Comparison of ENCODE assay signal across 20 mouse cellular contexts in the genomic region with DNA sequence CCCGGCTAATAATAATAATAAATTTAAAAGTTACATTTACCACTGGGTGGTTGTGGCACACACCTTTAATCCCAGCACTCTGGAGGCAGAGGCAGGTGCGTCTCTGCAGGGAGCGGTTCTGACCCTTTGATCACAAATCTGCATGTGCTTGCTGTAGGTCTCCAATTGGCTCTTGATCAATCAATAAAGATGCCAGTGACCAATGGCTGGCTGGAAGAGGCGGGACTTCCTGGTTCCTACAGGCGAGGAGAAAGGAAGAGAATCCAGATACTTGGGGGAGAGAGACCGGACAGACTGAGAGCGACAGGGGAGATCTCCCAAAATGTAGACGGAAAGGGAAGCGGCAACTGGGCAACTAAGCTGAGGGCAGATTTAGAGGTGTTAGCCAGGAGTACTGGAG. TPM values are rescaled to one million over a fixed set of nuclear protein-coding genes. Genes with fewer than 3 reads are reported as not detected.
DNase-seq lines count a peak whose midpoint lies in the region; ATAC-seq lines count a peak whose summit lies in the region.
"Had no signal": no experiment of that assay in that cellular context is flagged by ENCODE, and none has a peak within 500 bp of the region (broad histone marks: within the 10 kb centered on the region; RNA-seq: fewer than 3 reads in every experiment).

No protein-coding gene starts in this region.

- peak; percentile 41 for DNase-seq in layer of hippocampus, adult 11-12 months (ENCODE audit: low spot score)
- DNase-seq in layer of hippocampus, postnatal 14 days (ENCODE audit: low spot score in 2 of 2) = no peak
- DNase-seq in thymus, postnatal 4 days = peak; percentile 29
- DNase-seq in thymus, adult 18-20 months = no peak
- peak; percentile 37 for DNase-seq in NIH3T3 (ENCODE audit: low read depth)
- DNase-seq in yolk sac, embryonic 10.5 days (ENCODE audit: low spot score) = peak; percentile 72
- no peak for DNase-seq in hindbrain, embryonic 11.5 days (ENCODE audit: low spot score)
- DNase-seq: adrenal gland, postnatal 10 days; cerebellum, adult 18-20 months; heart, postnatal 14 days had no signal

- no peak for ATAC-seq in hindbrain, embryonic 16.5 days
- no peak for ATAC-seq in hindbrain, embryonic 11.5 days (ENCODE audit: low FRiP score)
- ATAC-seq: forebrain, embryonic 15.5 days; midbrain, embryonic 13.5 days had no signal

- H3K27ac ChIP-seq in hindbrain, embryonic 16.5 days (ENCODE audit: low read depth, low read length) = no peak overlapping the region
- no peak overlapping the region for H3K27ac ChIP-seq in hindbrain, embryonic 11.5 days (ENCODE audit: low read depth, low read length)
- H3K27ac ChIP-seq: embryonic facial prominence, embryonic 12.5 days; forebrain, embryonic 15.5 days; heart, embryonic 10.5 days; hindbrain, embryonic 15.5 days; left cerebral cortex, adult 2 months; limb, embryonic 12.5 days; liver, embryonic 15.5 days; midbrain, embryonic 13.5 days had no signal

- no peak overlapping the region for H3K4me3 ChIP-seq in hindbrain, embryonic 16.5 days (ENCODE audit: low read length)
- no peak overlapping the region for H3K4me3 ChIP-seq in hindbrain, embryonic 11.5 days (ENCODE audit: low read depth, low read length)
- H3K4me3 ChIP-seq: embryonic facial prominence, embryonic 12.5 days; forebrain, embryonic 15.5 days; heart, embryonic 10.5 days; hindbrain, embryonic 15.5 days; left cerebral cortex, adult 2 months; limb, embryonic 12.5 days; liver, embryonic 15.5 days; midbrain, embryonic 13.5 days had no signal

- H3K36me3 ChIP-seq in hindbrain, embryonic 16.5 days (ENCODE audit: control insufficient read depth, insufficient read depth, low read length) = no peaks in the 10 kb centered on the region
- H3K36me3 ChIP-seq in hindbrain, embryonic 11.5 days (ENCODE audit: control insufficient read depth, insufficient read depth, low read length) = no peaks in the 10 kb centered on the region
- H3K36me3 ChIP-seq: embryonic facial prominence, embryonic 12.5 days; forebrain, embryonic 15.5 days; heart, embryonic 10.5 days; hindbrain, embryonic 15.5 days; limb, embryonic 12.5 days; liver, embryonic 15.5 days; midbrain, embryonic 13.5 days had no signal

- 90% methylated on average over 9 of the region's 9 CpGs for WGBS in hindbrain, embryonic 16.5 days
- 93% methylated on average over 9 of the region's 9 CpGs for WGBS in hindbrain, embryonic 11.5 days

- peaks cover 12% of the 10 kb centered on the region for H3K4me1 ChIP-seq in hindbrain, embryonic 16.5 days (ENCODE audit: control insufficient read depth, insufficient read depth, low read depth, low read length)
- peaks cover 5% of the 10 kb centered on the region; the same call in 1 of the 2 replicates for H3K4me1 ChIP-seq in hindbrain, embryonic 11.5 days (replicated peaks; ENCODE audit: control insufficient read depth, insufficient read depth, low read length)

- no peaks in the 10 kb centered on the region for H3K9me3 ChIP-seq in hindbrain, embryonic 16.5 days (ENCODE audit: control insufficient read depth, low read length)
- no peaks in the 10 kb centered on the region for H3K9me3 ChIP-seq in hindbrain, embryonic 11.5 days (ENCODE audit: control insufficient read depth, low read length)
- H3K9me3 ChIP-seq: embryonic facial prominence, embryonic 12.5 days; forebrain, embryonic 15.5 days; heart, embryonic 10.5 days; hindbrain, embryonic 15.5 days; limb, embryonic 12.5 days; liver, embryonic 15.5 days; midbrain, embryonic 13.5 days had no signal

- no peak overlapping the region for H3K9ac ChIP-seq in hindbrain, embryonic 16.5 days (ENCODE audit: low read depth, low read length)
- H3K9ac ChIP-seq in hindbrain, embryonic 11.5 days (ENCODE audit: low read depth, low read length) = no peak overlapping the region
- H3K9ac ChIP-seq: embryonic facial prominence, embryonic 12.5 days; forebrain, embryonic 15.5 days; hindbrain, embryonic 15.5 days; limb, embryonic 12.5 days; liver, embryonic 15.5 days; midbrain, embryonic 13.5 days had no signal

- H3K27me3 ChIP-seq in hindbrain, embryonic 16.5 days (replicated peaks; ENCODE audit: control insufficient read depth, insufficient read depth, low read length) = no peaks in the 10 kb centered on the region
- no peaks in the 10 kb centered on the region for H3K27me3 ChIP-seq in hindbrain, embryonic 11.5 days (ENCODE audit: control insufficient read depth, insufficient read depth, low read length)
- H3K27me3 ChIP-seq: embryonic facial prominence, embryonic 12.5 days; forebrain, embryonic 15.5 days; hindbrain, embryonic 15.5 days; limb, embryonic 12.5 days; liver, embryonic 15.5 days; midbrain, embryonic 13.5 days had no signal

- H3K4me2 ChIP-seq in hindbrain, embryonic 16.5 days (ENCODE audit: low read length) = no peak overlapping the region
- H3K4me2 ChIP-seq in hindbrain, embryonic 11.5 days (replicated peaks; ENCODE audit: low read depth, low read length) = no peak overlapping the region
- H3K4me2 ChIP-seq: embryonic facial prominence, embryonic 12.5 days; forebrain, embryonic 15.5 days; hindbrain, embryonic 15.5 days; limb, embryonic 12.5 days; liver, embryonic 15.5 days; midbrain, embryonic 13.5 days had no signal

RNA-seq across cellular contexts. Expression of a gene that starts 10.4 kb away (rescaled TPM):
- total RNA-seq in layer of hippocampus, postnatal 14 days (2021) = under 1 TPM in 1 of 2 experiments, not detected in 1; 0.36 TPM
- 0.27 and 0.31 TPM in 2 replicates for polyA plus RNA-seq in hindbrain, embryonic 16.5 days (2015; fragmentation: Nextera tagmentation; extraction: Ambion mirVana)
- polyA plus RNA-seq in hindbrain, embryonic 11.5 days (2014; fragmentation: Nextera tagmentation; extraction: Ambion mirVana) = 0.23 and 0.49 TPM in 2 replicates
- total RNA-seq: neutrophil, adult 5-6 weeks had no signal

RNA-seq across cellular contexts. Expression of a gene that starts 26.2 kb away (rescaled TPM):
- 10 to 100 TPM; 43.3 to 45.6 TPM for total RNA-seq in layer of hippocampus, postnatal 14 days (2021)
- 11.1 and 17.7 TPM in 2 replicates for polyA plus RNA-seq in hindbrain, embryonic 16.5 days (2015; fragmentation: Nextera tagmentation; extraction: Ambion mirVana)
- polyA plus RNA-seq in hindbrain, embryonic 11.5 days (2014; fragmentation: Nextera tagmentation; extraction: Ambion mirVana) = 12.4 and 16.5 TPM in 2 replicates

RNA-seq across cellular contexts. Expression of a gene that starts 44.3 kb away (rescaled TPM):
- 100 to 1,000 TPM; 165 to 168 TPM for total RNA-seq in layer of hippocampus, postnatal 14 days (2021)
- polyA plus RNA-seq in hindbrain, embryonic 16.5 days (2015; fragmentation: Nextera tagmentation; extraction: Ambion mirVana) = 343 and 396 TPM in 2 replicates
- polyA plus RNA-seq in hindbrain, embryonic 11.5 days (2014; fragmentation: Nextera tagmentation; extraction: Ambion mirVana) = 326 and 345 TPM in 2 replicates

Comparison
In these comparisons a context has a peak if more than half of its experiments do, and no peak if none do; other contexts are left out.
1. DNase-seq: peak in layer of hippocampus, adult 11-12 months (single experiment), thymus, postnatal 4 days (single experiment), NIH3T3 (single experiment) and yolk sac, embryonic 10.5 days (single experiment); none in layer of hippocampus, postnatal 14 days (0 of 2), thymus, adult 18-20 months (0 of 2) and hindbrain, embryonic 11.5 days (single experiment).